15 mouse cellular contexts compared by ENCODE assay signal in genomic region chr13:46852470-46852869, GRCm38 (mm10).
A peak's percentile ranks its signal among the peaks of the same experiment; 100 is the strongest.
DNase-seq lines count a peak whose midpoint lies in the region; ATAC-seq and TF ChIP-seq lines count a peak whose summit lies in the region.
"Had no signal": no experiment of that assay in that cellular context is flagged by ENCODE, and none has a peak within 500 bp of the region (broad histone marks: within the 10 kb centered on the region; RNA-seq: fewer than 3 reads in every experiment).

No protein-coding gene starts in this region.

- WGBS in intestine, postnatal 0 days: 97% methylated on average over 4 of the region's 4 CpGs
- WGBS in intestine, embryonic 16.5 days: 94% methylated on average over 4 of the region's 4 CpGs
- WGBS in midbrain, postnatal 0 days: 98% methylated on average over 4 of the region's 4 CpGs
- WGBS in midbrain, embryonic 16.5 days: 97% methylated on average over 4 of the region's 4 CpGs

- no peak overlapping the region for H3K9ac ChIP-seq in intestine, postnatal 0 days (ENCODE audit: low read depth, low read length)
- H3K9ac ChIP-seq in intestine, embryonic 16.5 days (ENCODE audit: low read depth, low read length): no peak overlapping the region
- no peak overlapping the region for H3K9ac ChIP-seq in midbrain, postnatal 0 days (replicated peaks; ENCODE audit: low read length, poor library complexity, severe bottlenecking)
- H3K9ac ChIP-seq in midbrain, embryonic 16.5 days (ENCODE audit: low read depth, low read length): no peak overlapping the region
- H3K9ac ChIP-seq: limb, embryonic 12.5 days had no signal

- ATAC-seq in intestine, postnatal 0 days: no peak
- no peak for ATAC-seq in intestine, embryonic 16.5 days
- ATAC-seq in midbrain, postnatal 0 days (ENCODE audit: low FRiP score): no peak
- no peak for ATAC-seq in midbrain, embryonic 16.5 days
- ATAC-seq in G1E (ENCODE audit: extremely low read depth, insufficient number of reproducible peaks, low FRiP score, poor library complexity, severe bottlenecking): no peak

- H3K27me3 ChIP-seq in intestine, postnatal 0 days (replicated peaks; ENCODE audit: control insufficient read depth, insufficient read depth, low read length): no peaks in the 10 kb centered on the region
- no peaks in the 10 kb centered on the region for H3K27me3 ChIP-seq in intestine, embryonic 16.5 days (replicated peaks; ENCODE audit: control insufficient read depth, insufficient read depth, low read length)
- H3K27me3 ChIP-seq in midbrain, postnatal 0 days (ENCODE audit: insufficient read depth, low read length): no peaks in the 10 kb centered on the region
- H3K27me3 ChIP-seq in midbrain, embryonic 16.5 days (ENCODE audit: control insufficient read depth, insufficient read depth, low read depth, low read length): no peaks in the 10 kb centered on the region
- H3K27me3 ChIP-seq in G1E (ENCODE audit: insufficient read depth, low read length): no peaks in the 10 kb centered on the region
- no peaks in the 10 kb centered on the region for H3K27me3 ChIP-seq in splenic B cell, adult 2 months (ENCODE audit: control insufficient read depth, insufficient read depth, low read length, poor library complexity, severe bottlenecking)
- H3K27me3 ChIP-seq: limb, embryonic 12.5 days had no signal

- H3K36me3 ChIP-seq in intestine, postnatal 0 days (ENCODE audit: control insufficient read depth, insufficient read depth): no peaks in the 10 kb centered on the region
- H3K36me3 ChIP-seq in intestine, embryonic 16.5 days (ENCODE audit: control insufficient read depth, insufficient read depth, low read length): no peaks in the 10 kb centered on the region
- no peaks in the 10 kb centered on the region for H3K36me3 ChIP-seq in midbrain, postnatal 0 days (ENCODE audit: insufficient read depth, low read length)
- no peaks in the 10 kb centered on the region for H3K36me3 ChIP-seq in midbrain, embryonic 16.5 days (ENCODE audit: control insufficient read depth, insufficient read depth, low read length)
- no peaks in the 10 kb centered on the region for H3K36me3 ChIP-seq in G1E (replicated peaks)
- no peaks in the 10 kb centered on the region for H3K36me3 ChIP-seq in splenic B cell, adult 2 months (ENCODE audit: control insufficient read depth, insufficient read depth, low read length, poor library complexity, severe bottlenecking)
- H3K36me3 ChIP-seq: limb, embryonic 12.5 days had no signal

- H3K4me2 ChIP-seq in intestine, postnatal 0 days (replicated peaks; ENCODE audit: low read depth): no peak overlapping the region
- no peak overlapping the region for H3K4me2 ChIP-seq in intestine, embryonic 16.5 days (ENCODE audit: low read depth, low read length)
- H3K4me2 ChIP-seq in midbrain, postnatal 0 days (ENCODE audit: low read depth, low read length, poor library complexity, severe bottlenecking): no peak overlapping the region
- no peak overlapping the region for H3K4me2 ChIP-seq in midbrain, embryonic 16.5 days (ENCODE audit: low read length)
- H3K4me2 ChIP-seq: limb, embryonic 12.5 days had no signal

- no peaks in the 10 kb centered on the region for H3K9me3 ChIP-seq in intestine, postnatal 0 days (ENCODE audit: control insufficient read depth)
- H3K9me3 ChIP-seq in intestine, embryonic 16.5 days (ENCODE audit: control insufficient read depth, low read length): no peaks in the 10 kb centered on the region
- H3K9me3 ChIP-seq in midbrain, postnatal 0 days (ENCODE audit: low read length): no peaks in the 10 kb centered on the region
- H3K9me3 ChIP-seq in midbrain, embryonic 16.5 days (replicated peaks; ENCODE audit: control insufficient read depth, low read length, poor library complexity, severe bottlenecking): no peaks in the 10 kb centered on the region
- no peaks in the 10 kb centered on the region for H3K9me3 ChIP-seq in G1E (replicated peaks)
- H3K9me3 ChIP-seq: limb, embryonic 12.5 days; midbrain, embryonic 10.5 days had no signal

- no peaks in the 10 kb centered on the region; the same call in 1 of the 2 replicates for H3K4me1 ChIP-seq in intestine, postnatal 0 days (replicated peaks; ENCODE audit: control insufficient read depth, insufficient read depth, low read length)
- H3K4me1 ChIP-seq in intestine, embryonic 16.5 days (ENCODE audit: control insufficient read depth, insufficient read depth, low read length): no peaks in the 10 kb centered on the region; the same call in 1 of the 2 replicates
- H3K4me1 ChIP-seq in midbrain, postnatal 0 days (ENCODE audit: insufficient read depth, low read length): no peaks in the 10 kb centered on the region
- H3K4me1 ChIP-seq in midbrain, embryonic 16.5 days (ENCODE audit: control insufficient read depth, insufficient read depth, low read length): no peaks in the 10 kb centered on the region
- no peaks in the 10 kb centered on the region for H3K4me1 ChIP-seq in G1E (ENCODE audit: insufficient read depth, low read depth, low read length)
- H3K4me1 ChIP-seq: midbrain, embryonic 10.5 days had no signal

- peak; percentile 38 for TF ChIP-seq CTCF in intestine, postnatal 0 days (IDR thresholded peaks at IDR 0.05; ENCODE audit: low read depth)
- TF ChIP-seq CTCF in midbrain, postnatal 0 days (IDR thresholded peaks at IDR 0.05): peak; percentile 20; the same call in 1 of the 2 replicates
- TF ChIP-seq CTCF in G1E (IDR thresholded peaks at IDR 0.05; ENCODE audit: low read depth, low read length): 0 out of 2 replicates have a peak, but pooled peaks have one; percentile 13

- no peak overlapping the region for H3K4me3 ChIP-seq in intestine, postnatal 0 days (ENCODE audit: low read depth, low read length)
- no peak overlapping the region for H3K4me3 ChIP-seq in intestine, embryonic 16.5 days (ENCODE audit: low read length)
- H3K4me3 ChIP-seq in midbrain, postnatal 0 days (ENCODE audit: low read depth, low read length): no peak overlapping the region
- H3K4me3 ChIP-seq in midbrain, embryonic 16.5 days (ENCODE audit: low read depth, low read length): no peak overlapping the region
- no peak overlapping the region for H3K4me3 ChIP-seq in G1E (ENCODE audit: low read depth, low read length)
- H3K4me3 ChIP-seq: limb, embryonic 12.5 days; midbrain, embryonic 10.5 days had no signal

- DNase-seq in midbrain, postnatal 0 days (ENCODE audit: low spot score): no peak
- DNase-seq in G1E (ENCODE audit: low spot score): no peak
- peak; percentile 4 for DNase-seq in splenic B cell, adult 2 months (ENCODE audit: low read depth, low spot score)
- no peak for DNase-seq in cerebellum, postnatal 10 days
- DNase-seq: cerebellum, postnatal 14 days; heart, adult 18-20 months; heart, postnatal 14 days; kidney, postnatal 14 days; lung, postnatal 14 days; right cerebral cortex, postnatal 25 days had no signal

- H3K27ac ChIP-seq in intestine, postnatal 0 days (ENCODE audit: low read depth, low read length): no peak overlapping the region
- no peak overlapping the region for H3K27ac ChIP-seq in intestine, embryonic 16.5 days (ENCODE audit: low read length)
- no peak overlapping the region for H3K27ac ChIP-seq in midbrain, postnatal 0 days (ENCODE audit: low read depth, low read length)
- no peak overlapping the region for H3K27ac ChIP-seq in midbrain, embryonic 16.5 days (ENCODE audit: low read length)
- H3K27ac ChIP-seq: midbrain, embryonic 10.5 days had no signal
